Mouse (Mus musculus) embryo, embryonic 10 days (tissue): ENCODE results near the gene Slc30a2.
"Not testable (repeated sequence)": the region's sequence is repeated elsewhere in the genome, so short reads cannot be mapped to it uniquely, and the experiment has no call there.

Source experiments
- DNase-seq: peaks from one replicate; pipeline ENCODE4 v3.0.0-alpha.2; 2015; ENCODE audit warnings: low spot score

Slc30a2 gene

DNA sequence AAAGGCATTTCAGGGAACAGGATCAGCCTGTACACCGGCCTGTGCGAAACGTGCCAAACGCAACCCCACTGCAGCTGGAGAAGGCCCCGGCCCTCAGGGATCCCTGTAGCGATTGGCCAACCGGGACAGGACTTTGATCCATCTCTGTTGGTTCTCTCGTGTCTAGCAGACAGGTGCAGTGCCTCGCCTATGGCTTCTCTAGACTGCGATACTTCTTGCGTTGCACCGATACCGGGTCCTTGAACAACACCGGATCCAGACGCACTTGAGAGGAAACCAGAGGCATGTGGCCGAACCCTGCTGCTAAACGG, 14.4 kb downstream of the Slc30a2 start:
- no peak for DNase-seq

- no peak for DNase-seq
Observed at GRCm38 (mm10) chr4:134359649-134360048, 16.7 kb downstream of the Slc30a2 start.

GRCm38 (mm10) chr4:134361215-134361614, 18.2 kb downstream of the Slc30a2 start:
- peak; percentile 39 for DNase-seq

GRCm38 (mm10) chr4:134362124-134362523, 19.1 kb downstream of the Slc30a2 start:
- DNase-seq, result no peak

GRCm38 (mm10) chr4:134362586-134362985, 19.6 kb downstream of the Slc30a2 start:
- DNase-seq, result peak; percentile 71

DNA sequence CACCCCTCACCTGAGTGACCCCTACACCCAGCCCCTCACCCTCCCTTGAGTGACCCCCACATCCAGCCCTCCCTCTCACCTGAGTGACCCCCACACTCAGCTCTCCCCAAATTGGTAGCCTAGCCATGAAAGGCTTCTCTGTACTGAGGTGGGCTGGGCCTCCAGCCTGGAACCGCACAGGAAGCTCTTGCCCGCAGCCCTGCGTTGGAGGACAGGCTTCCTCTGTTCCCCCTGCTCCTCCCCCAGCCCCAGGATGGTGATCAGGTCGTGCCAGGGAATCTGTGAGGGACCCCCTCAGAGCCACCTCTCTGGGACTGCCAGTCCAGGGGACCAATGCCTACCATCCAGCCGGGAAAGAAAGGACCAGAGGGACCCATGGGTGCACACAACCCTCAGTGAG, 22.3 kb downstream of the Slc30a2 start:
- DNase-seq, result no peak

DNA sequence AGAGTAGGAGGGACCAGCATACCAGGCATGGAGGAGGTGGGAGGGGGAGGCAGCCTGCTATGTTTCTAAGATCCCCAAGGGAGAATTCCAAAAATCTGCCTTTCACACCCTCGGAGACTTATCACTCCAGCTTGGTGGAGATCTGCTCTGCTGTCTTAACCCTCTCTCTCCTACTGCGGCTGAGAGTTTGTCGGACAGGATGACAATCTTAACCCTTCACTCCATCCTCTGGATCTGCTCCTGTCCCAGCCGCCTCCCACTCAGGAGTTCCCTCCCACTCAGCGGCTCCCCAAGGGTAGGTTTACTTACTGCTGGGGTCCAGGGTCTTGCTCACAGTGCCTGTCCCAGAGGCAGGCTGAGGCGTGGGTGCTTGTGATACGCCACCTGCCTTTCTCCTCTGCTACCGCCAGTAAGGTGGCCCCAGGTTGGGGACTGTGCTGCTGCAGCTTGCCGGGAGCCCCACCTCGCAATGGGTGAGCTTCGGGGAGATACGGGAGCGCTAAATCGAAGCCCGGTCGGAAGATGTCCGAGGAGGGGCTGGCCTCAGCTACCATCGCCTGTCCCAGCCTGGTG, 27.8 kb downstream of the Slc30a2 start:
- no peak for DNase-seq

DNA sequence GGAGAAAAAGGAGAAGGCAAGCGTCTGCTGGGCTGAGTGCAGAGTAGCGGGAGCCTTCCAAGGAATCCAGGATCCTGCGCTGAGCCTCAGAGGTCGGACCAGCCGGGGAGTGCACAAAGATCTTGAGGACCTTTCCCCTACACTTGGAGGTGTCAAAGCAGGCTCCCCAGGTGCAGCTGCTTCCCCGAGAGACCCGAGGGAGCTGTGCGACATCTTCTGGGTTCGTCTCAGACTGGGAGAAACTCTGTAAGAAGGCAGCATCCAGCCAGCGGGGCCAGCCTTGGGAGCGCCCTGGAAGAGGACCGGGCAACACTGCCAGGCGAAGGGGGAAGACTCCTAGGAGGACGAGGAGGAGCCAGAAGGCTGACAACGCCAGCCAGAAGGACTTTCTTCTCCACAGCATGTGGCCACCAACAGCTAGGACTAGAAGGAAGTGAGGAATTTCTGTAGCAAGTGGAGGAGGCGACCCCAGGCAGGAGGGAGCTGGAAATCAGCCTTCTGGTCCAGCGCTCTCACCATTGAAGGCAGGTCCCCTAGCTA, 28.4 kb downstream of the Slc30a2 start:
- DNase-seq, result peak; percentile 7

- DNase-seq, result peak; percentile 84
Observed at GRCm38 (mm10) chr4:134372294-134372747, 29.3 kb downstream of the Slc30a2 start.

DNA sequence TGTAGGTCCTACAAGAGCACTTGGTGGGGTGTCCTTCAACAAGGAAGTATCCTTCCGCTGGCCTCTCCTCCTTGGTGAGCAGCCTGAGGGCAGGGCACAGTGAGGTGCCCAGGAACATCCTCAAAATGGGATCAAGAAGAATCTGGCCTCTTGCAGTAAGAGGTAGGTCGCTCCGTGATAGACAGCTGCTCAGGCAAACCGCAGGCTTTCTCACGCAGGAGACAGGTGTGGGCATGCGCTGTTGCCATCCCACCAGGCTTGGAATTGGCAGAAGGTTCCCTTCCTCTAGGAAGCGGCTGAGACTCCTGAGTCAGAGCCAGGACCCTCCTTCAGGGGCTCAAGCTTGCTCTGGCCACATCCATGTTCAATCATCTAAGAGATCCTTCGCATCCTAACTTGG, 30.3 kb downstream of the Slc30a2 start:
- DNase-seq, result no peak

DNA sequence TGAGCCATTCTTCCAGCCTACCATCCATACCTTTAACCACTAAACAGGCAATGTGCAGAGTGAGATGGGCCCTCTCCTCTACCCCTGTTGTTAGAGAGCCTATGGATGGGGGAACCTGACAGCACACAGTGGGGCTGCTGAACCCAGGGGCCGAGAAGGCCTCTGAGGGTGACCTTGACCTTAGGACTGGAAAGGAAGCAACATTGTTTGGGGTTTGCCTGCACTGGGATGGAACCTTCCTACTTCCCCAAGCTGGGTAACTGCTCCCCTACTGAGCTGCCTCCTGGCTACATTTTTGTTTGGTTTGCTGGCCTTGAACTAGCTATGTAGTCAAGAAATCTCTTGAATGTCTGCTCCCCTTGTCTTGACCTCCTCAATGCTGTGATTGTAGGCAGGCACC, 31.3 kb downstream of the Slc30a2 start:
- no peak for DNase-seq

GRCm38 (mm10) chr4:134378089-134378615, 35.2 kb downstream of the Slc30a2 start:
- no peak for DNase-seq

DNA sequence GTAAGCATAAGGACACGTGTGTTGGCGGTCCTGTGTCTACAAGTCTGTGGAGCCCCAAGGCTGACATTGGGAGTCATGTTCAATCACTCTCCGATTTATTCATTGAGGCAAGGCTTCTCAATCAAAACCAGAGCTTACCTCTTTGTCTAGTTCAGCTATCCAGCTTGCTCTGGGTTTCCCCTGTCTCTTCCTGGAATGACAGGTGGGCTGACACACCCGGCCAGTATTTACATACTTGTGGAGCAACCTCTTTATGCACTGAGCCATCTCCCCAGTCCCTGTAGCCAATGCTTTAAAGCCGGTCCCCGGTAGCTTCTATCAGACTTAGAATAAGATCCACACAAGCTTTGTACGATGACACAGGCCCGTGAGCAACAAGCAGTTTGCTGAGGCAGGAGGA, 36.5 kb downstream of the Slc30a2 start:
- DNase-seq, result no peak

- not testable (repeated sequence) for DNase-seq
Observed at GRCm38 (mm10) chr4:134383750-134384149, 40.8 kb downstream of the Slc30a2 start, which contains the start of gene Extl1. Gene Extl1 (minus strand): TSS chr4:134383850.

DNA sequence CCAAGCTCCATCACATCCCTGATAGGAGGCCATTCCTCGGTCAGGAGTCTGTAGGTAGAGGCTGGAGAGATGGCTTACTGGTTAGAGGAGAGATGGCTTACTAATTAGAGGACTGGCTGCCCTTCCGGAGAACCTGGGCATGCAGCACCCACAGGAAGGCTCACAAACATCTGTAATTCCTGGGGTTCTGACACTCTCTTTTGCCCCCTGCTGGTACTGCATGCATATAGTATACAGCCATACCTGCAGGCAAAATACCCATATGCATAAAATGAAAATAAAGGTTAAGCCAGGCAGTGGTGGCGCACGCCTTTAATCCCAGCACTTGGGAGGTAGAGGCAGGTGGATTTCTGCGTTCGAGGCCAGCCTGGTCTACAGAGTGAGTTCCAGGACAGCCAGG, 44.3 kb downstream of the Slc30a2 start:
- DNase-seq, result no peak

GRCm38 (mm10) chr4:134388397-134388796, 45.4 kb downstream of the Slc30a2 start:
- DNase-seq, result peak; percentile 84

GRCm38 (mm10) chr4:134391636-134392035, 48.7 kb downstream of the Slc30a2 start:
- DNase-seq, result no peak

GRCm38 (mm10) chr4:134392595-134392994, 49.6 kb downstream of the Slc30a2 start:
- DNase-seq, result peak; percentile 70

DNA sequence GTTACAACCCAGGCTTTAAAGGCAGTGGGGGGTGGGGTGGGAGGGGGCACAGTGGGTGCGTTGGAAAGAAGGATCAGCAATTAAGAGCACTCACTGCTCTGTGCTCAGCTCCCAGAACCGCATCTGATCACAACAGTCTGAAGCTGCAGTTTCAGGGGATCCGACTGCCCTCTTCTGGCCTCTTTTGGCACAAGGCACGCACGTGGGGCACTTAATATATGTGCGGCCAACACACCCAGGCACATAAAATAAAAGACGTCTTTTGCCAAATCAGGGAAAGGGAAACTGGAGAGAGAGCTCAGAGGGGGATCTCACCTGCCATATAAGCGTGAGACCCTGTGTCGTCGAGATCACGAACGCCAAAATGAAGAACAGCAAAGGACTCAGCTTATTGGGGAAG, 50.0 kb downstream of the Slc30a2 start:
- peak; percentile 53 for DNase-seq

DNA sequence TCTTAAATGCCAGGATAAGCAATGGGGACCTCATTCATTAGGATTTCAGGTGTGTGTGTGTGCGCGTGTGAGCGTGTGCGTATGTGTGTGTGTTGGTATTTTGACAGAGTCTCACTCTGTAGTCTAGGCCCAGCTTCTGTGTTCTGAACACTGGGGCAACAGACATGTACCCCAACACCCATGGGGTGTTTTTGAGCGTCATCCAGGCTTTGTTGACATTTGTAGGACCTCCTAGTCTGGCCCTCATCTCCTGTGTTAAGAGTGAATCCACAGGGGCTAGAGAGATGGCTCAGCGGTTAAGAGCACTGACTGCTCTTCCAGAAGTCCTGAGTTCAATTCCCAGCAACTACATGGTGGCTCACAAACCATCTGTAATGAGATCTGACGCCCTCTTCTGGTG, 52.2 kb downstream of the Slc30a2 start:
- no peak for DNase-seq

GRCm38 (mm10) chr4:134395977-134396825, 53.2 kb downstream of the Slc30a2 start, which contains the start of gene Pafah2:
Gene Pafah2 (plus strand): TSS chr4:134396320.
- peak; percentile 99 for DNase-seq

GRCm38 (mm10) chr4:134397121-134397520, 54.1 kb downstream of the Slc30a2 start:
- no peak for DNase-seq

DNA sequence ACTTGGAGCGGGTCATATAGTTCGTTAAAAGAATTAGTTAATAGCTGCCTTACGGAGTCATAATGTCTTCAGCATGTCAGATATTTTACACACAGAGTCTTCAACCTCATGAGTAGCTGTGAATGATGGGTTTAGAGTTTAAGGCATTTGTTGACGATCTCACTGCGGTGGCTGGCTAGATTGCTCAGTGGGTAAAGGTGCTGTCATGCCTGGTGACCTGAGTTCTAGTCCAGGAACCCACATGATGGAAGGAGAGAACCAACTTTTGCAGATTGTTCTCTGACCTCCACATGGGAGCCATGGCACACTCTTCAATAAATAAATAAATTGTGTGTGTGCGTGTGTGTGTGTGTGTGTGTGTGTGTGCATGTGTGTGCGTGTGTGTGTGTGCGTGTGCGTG, 54.8 kb downstream of the Slc30a2 start:
- no peak for DNase-seq
